Mouse (Mus musculus) embryonic fibroblast, embryonic 13.5 days (primary cell): ENCODE results near the gene Zc3h8.

Source experiments
- CTCF ChIP-seq: IDR thresholded peaks from 2 replicates; pipeline ENCODE4 v1.5.1; 2011; ENCODE audit warnings: mild to moderate bottlenecking, control low read depth, low read length, moderate library complexity, borderline replicate concordance; ENCODE audit not compliant: insufficient read depth
- POLR2A ChIP-seq: IDR thresholded peaks from 2 replicates; pipeline ENCODE4 v1.6.1; 2011; ENCODE audit warnings: low read depth, mild to moderate bottlenecking, control low read depth, low read length, moderate library complexity

DNA sequence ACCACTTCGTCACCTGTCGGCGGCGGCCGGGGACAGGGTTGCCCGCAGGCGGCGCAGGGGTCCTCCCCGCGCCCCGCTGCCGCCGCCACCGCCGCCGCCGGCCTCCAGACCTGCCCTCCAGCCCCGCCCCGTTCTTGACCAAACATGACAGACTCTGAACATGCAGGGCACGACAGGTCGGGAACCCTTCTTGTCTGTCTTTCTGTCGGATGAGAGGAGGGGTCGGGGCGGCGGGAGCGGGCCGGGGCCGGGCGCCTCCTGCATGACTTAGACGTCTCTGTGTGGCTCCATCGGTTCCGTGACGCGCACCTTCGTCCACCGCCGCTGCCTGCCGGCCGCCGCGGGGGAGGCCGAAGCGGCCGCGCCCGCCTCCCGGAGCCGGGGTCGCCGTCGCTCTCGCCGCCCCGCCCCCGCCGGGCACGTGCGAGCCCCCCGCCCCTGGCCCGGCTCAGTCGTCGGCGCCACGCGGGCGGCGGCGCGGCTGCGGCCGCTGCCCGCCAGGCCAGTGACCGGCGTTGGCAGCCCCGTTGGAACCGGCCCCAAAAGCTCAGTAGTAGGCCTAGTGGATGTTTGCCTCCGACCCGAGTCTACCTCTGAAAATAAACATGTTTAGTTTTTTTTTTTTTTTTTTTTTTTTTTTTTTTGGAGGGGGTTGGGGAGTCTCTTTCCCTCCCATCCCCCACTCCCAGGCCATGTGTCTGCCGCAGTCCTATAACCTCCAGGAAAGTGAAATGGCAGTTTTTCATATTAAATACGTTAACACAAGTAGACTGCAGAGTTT lies 24.0 kb upstream of the Zc3h8 start, which contains the start of gene Gm10762:
- no peak for TF ChIP-seq CTCF
- TF ChIP-seq POLR2A = peak; percentile 70
